Mouse (Mus musculus): ENCODE measurements around the gene Adar.

GRCm38 (mm10) chr3:89786275-89786674 lies 71.5 kb downstream of the Adar start:
- TF ChIP-seq CTCF (IDR thresholded peaks at IDR 0.05; ENCODE audit: borderline replicate concordance, insufficient read depth, low read length) (no peak), POLR2A (IDR thresholded peaks at IDR 0.05; ENCODE audit: low read depth, low read length) (no peak)

Measured in embryonic fibroblast, embryonic 13.5 days (primary cell).